Mouse (Mus musculus): ENCODE measurements at regions not wholly inside any gene's neighbourhood (a gene's known extent, or its start where the extent isn't known, plus 50 kb on each side); places are given as distances from the start of the nearest gene placed in this dataset.

GRCm38 (mm10) chr15:96880066-96880465, 175.7 kb downstream of the Slc38a4 start:
- DNase-seq (ENCODE audit: low spot score), result no peak

GRCm38 (mm10) chr15:96878796-96879195, 177.0 kb downstream of the Slc38a4 start:
- DNase-seq (ENCODE audit: low spot score), result no peak

- no peak for DNase-seq (ENCODE audit: low spot score)
These were observed 177.8 kb downstream of the Slc38a4 start for GRCm38 (mm10) chr15:96877931-96878330.

GRCm38 (mm10) chr15:96877271-96877670, 177.7 kb upstream of the Slc38a2 start:
- no peak for DNase-seq (ENCODE audit: low spot score)

- DNase-seq (ENCODE audit: low spot score), result no peak
These were observed 174.6 kb upstream of the Slc38a2 start for GRCm38 (mm10) chr15:96874145-96874544.

GRCm38 (mm10) chr15:96873562-96873961, 174.0 kb upstream of the Slc38a2 start:
- no peak for DNase-seq (ENCODE audit: low spot score)

- no peak for DNase-seq (ENCODE audit: low spot score)
These were observed 173.6 kb upstream of the Slc38a2 start for GRCm38 (mm10) chr15:96873126-96873525.

GRCm38 (mm10) chr15:96867701-96868100, 168.2 kb upstream of the Slc38a2 start:
- DNase-seq (ENCODE audit: low spot score), result no peak

GRCm38 (mm10) chr15:96865932-96866331, 166.4 kb upstream of the Slc38a2 start:
- DNase-seq (ENCODE audit: low spot score), result no peak

- DNase-seq (ENCODE audit: low spot score), result no peak
These were observed 158.2 kb upstream of the Slc38a2 start for GRCm38 (mm10) chr15:96857709-96858108.

- DNase-seq (ENCODE audit: low spot score), result no peak
These were observed 152.6 kb upstream of the Slc38a2 start for GRCm38 (mm10) chr15:96851970-96852768.

GRCm38 (mm10) chr15:96848150-96848549, 148.6 kb upstream of the Slc38a2 start:
- DNase-seq (ENCODE audit: low spot score), result no peak

- DNase-seq (ENCODE audit: low spot score), result no peak
These were observed 145.7 kb upstream of the Slc38a2 start for GRCm38 (mm10) chr15:96845221-96845620.

- DNase-seq (ENCODE audit: low spot score), result no peak
These were observed 144.8 kb upstream of the Slc38a2 start for GRCm38 (mm10) chr15:96844290-96844689.

- no peak for DNase-seq (ENCODE audit: low spot score)
These were observed 144.1 kb upstream of the Slc38a2 start for GRCm38 (mm10) chr15:96843589-96843988.

GRCm38 (mm10) chr15:96842881-96843280, 143.4 kb upstream of the Slc38a2 start:
- DNase-seq (ENCODE audit: low spot score), result no peak

- DNase-seq (ENCODE audit: low spot score), result no peak
These were observed 137.1 kb upstream of the Slc38a2 start for GRCm38 (mm10) chr15:96836670-96837069.

- no peak for DNase-seq (ENCODE audit: low spot score)
These were observed 135.3 kb upstream of the Slc38a2 start for GRCm38 (mm10) chr15:96834862-96835261.

GRCm38 (mm10) chr15:96834162-96834843, 134.8 kb upstream of the Slc38a2 start:
- DNase-seq (ENCODE audit: low spot score), result no peak

- DNase-seq (ENCODE audit: low spot score), result no peak
These were observed 132.9 kb upstream of the Slc38a2 start for GRCm38 (mm10) chr15:96832389-96832788.

GRCm38 (mm10) chr15:96831256-96831655, 131.7 kb upstream of the Slc38a2 start:
- DNase-seq (ENCODE audit: low spot score), result no peak

GRCm38 (mm10) chr15:96830578-96830977, 131.0 kb upstream of the Slc38a2 start:
- DNase-seq (ENCODE audit: low spot score), result no peak

- no peak for DNase-seq (ENCODE audit: low spot score)
These were observed 130.4 kb upstream of the Slc38a2 start for GRCm38 (mm10) chr15:96829941-96830340.

Data from spleen, adult 12 weeks (tissue).